Mouse (Mus musculus) myocyte (in vitro differentiated cells): Measurements from ENCODE around the gene Coa6.

ENCODE experiments used
- POLR2AphosphoS2 ChIP-seq: IDR thresholded peaks from one replicate; pipeline ENCODE4 v1.6.1; 2011; ENCODE audit warnings: low read depth, control low read depth; ENCODE audit not compliant: insufficient read length
- TCF12 ChIP-seq: IDR thresholded peaks from one replicate; pipeline ENCODE4 v1.6.1; 2011; ENCODE audit warnings: mild to moderate bottlenecking, control low read depth; ENCODE audit not compliant: poor library complexity, insufficient read depth, severe bottlenecking

- TF ChIP-seq TCF12 (no peak), POLR2AphosphoS2 (no peak)
These were observed 11.5 kb downstream of the Coa6 start for GRCm38 (mm10) chr8:126433827-126434226.
